Mouse (Mus musculus): ENCODE data around the gene Plcb4. TPM values are rescaled to one million over a fixed set of nuclear protein-coding genes. Genes with fewer than 3 reads are reported as not detected.
A peak's percentile ranks its signal among the peaks of the same experiment; 100 is the strongest.

Gene Plcb4
- polyA plus RNA-seq, 1 experiment, result 33.0 TPM

DNA sequence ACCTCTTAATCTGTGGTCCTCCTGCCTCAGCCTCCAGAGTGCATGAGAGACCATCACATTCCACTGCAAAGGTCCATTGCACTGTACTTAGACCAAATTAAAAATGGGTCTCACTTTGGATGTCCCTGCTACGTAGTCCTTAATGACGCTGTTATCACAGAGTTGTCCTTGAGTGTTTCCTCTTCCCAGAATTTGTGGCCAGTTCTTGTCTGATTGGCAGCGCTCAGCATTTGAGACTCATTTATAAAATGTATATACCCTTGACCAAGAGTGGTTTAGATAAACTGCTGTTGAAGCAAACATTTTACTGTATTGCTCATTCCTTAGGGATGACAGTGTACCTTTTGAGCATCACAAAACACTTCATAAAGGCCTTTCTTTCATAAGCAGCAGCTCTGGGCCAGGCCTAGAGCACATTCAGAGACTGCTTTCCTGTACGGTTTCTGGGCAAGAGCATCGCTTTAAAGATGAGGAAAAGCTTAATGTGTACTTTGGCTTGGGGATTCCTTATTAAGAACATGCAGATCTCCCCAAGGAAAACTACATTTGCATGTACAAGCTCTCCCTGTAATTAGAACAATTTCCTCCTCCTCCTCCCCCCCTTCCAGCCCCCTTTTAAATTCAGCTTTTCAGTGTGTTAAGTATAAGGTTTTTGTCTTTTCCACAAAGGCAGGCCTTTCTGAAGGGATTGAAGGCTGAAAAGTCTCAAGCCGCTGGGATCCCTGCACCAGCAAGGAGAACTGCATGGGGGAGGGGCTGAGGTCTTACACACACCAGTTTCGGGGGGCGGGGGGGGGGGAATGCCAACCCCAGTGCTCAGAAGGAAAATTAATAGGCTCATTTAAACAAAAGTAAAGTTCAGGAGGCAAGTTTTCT lies 52.5 kb downstream of the Plcb4 start:
- H3K4me3 ChIP-seq (ENCODE audit: insufficient read depth, low read length), result no peak overlapping the region
- TF ChIP-seq CTCF (IDR thresholded peaks at IDR 0.05; ENCODE audit: borderline replicate concordance, insufficient read depth, low read length) (no peak), POLR2A (IDR thresholded peaks at IDR 0.05; ENCODE audit: low read depth, low read length) (no peak)
- peak overlapping the region; percentile 62 for H3K27ac ChIP-seq (ENCODE audit: insufficient read depth, low read length)
- H3K4me1 ChIP-seq (ENCODE audit: control insufficient read depth, insufficient read depth, low read length), result peaks cover 9% of the 10 kb centered on the region

GRCm38 (mm10) chr2:135711925-135712288 lies 53.1 kb downstream of the Plcb4 start:
- H3K27ac ChIP-seq (ENCODE audit: insufficient read depth, low read length), result no peak overlapping the region
- peaks cover 9% of the 10 kb centered on the region for H3K4me1 ChIP-seq (ENCODE audit: control insufficient read depth, insufficient read depth, low read length)
- no peak overlapping the region for H3K4me3 ChIP-seq (ENCODE audit: insufficient read depth, low read length)
- TF ChIP-seq POLR2A (IDR thresholded peaks at IDR 0.05; ENCODE audit: low read depth, low read length) (no peak), CTCF (IDR thresholded peaks at IDR 0.05; ENCODE audit: borderline replicate concordance, insufficient read depth, low read length) (no peak)

GRCm38 (mm10) chr2:135712331-135712730 lies 53.5 kb downstream of the Plcb4 start:
- no peak for TF ChIP-seq POLR2A (IDR thresholded peaks at IDR 0.05; ENCODE audit: low read depth, low read length)
- no peak for TF ChIP-seq CTCF (IDR thresholded peaks at IDR 0.05; ENCODE audit: borderline replicate concordance, insufficient read depth, low read length)
- Histone ChIP-seq H3K27ac (ENCODE audit: insufficient read depth, low read length) (no peak overlapping the region), H3K4me3 (ENCODE audit: insufficient read depth, low read length) (no peak overlapping the region), H3K4me1 (ENCODE audit: control insufficient read depth, insufficient read depth, low read length) (peaks cover 9% of the 10 kb centered on the region)

- peaks cover 9% of the 10 kb centered on the region for H3K4me1 ChIP-seq (ENCODE audit: control insufficient read depth, insufficient read depth, low read length)
- no peak for TF ChIP-seq CTCF (IDR thresholded peaks at IDR 0.05; ENCODE audit: borderline replicate concordance, insufficient read depth, low read length)
- no peak for TF ChIP-seq POLR2A (IDR thresholded peaks at IDR 0.05; ENCODE audit: low read depth, low read length)
- H3K27ac ChIP-seq (ENCODE audit: insufficient read depth, low read length), result no peak overlapping the region
- no peak overlapping the region for H3K4me3 ChIP-seq (ENCODE audit: insufficient read depth, low read length)
Observed at GRCm38 (mm10) chr2:135712921-135713320, 54.1 kb downstream of the Plcb4 start.

DNA sequence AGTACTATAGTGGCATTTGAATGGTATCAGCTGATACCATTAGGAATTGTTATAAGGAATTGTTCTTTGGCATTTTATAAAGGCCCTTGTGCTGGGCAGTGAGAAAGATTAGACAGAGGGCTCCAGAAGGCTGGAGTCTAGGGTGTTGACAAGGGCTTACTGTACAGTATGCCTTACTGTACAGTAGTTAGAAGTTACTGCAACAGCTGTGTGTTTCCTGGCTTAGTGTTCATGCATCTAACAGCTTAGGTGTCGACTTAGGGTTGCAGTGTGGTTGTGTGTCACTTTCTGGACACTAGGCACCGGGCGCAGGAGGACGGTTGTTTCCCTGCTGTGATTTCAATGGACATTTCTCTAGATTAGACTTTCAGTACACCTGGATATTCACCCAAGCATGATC lies 57.4 kb downstream of the Plcb4 start:
- H3K4me3 ChIP-seq (ENCODE audit: insufficient read depth, low read length), result no peak overlapping the region
- no peak overlapping the region for H3K27ac ChIP-seq (ENCODE audit: insufficient read depth, low read length)
- no peak for TF ChIP-seq POLR2A (IDR thresholded peaks at IDR 0.05; ENCODE audit: low read depth, low read length)
- no peak for TF ChIP-seq CTCF (IDR thresholded peaks at IDR 0.05; ENCODE audit: borderline replicate concordance, insufficient read depth, low read length)
- H3K4me1 ChIP-seq (ENCODE audit: control insufficient read depth, insufficient read depth, low read length), result peaks cover 6% of the 10 kb centered on the region; the same call in 1 of the 2 replicates

GRCm38 (mm10) chr2:135717232-135718134 lies 58.7 kb downstream of the Plcb4 start:
- Histone ChIP-seq H3K27ac (ENCODE audit: insufficient read depth, low read length) (no peak overlapping the region), H3K4me3 (ENCODE audit: insufficient read depth, low read length) (no peak overlapping the region), H3K4me1 (ENCODE audit: control insufficient read depth, insufficient read depth, low read length) (0 out of 2 replicates have a peak, but pooled peaks cover 2% of the 10 kb centered on the region)
- TF ChIP-seq POLR2A (IDR thresholded peaks at IDR 0.05; ENCODE audit: low read depth, low read length), result no peak
- TF ChIP-seq CTCF (IDR thresholded peaks at IDR 0.05; ENCODE audit: borderline replicate concordance, insufficient read depth, low read length), result no peak

DNA sequence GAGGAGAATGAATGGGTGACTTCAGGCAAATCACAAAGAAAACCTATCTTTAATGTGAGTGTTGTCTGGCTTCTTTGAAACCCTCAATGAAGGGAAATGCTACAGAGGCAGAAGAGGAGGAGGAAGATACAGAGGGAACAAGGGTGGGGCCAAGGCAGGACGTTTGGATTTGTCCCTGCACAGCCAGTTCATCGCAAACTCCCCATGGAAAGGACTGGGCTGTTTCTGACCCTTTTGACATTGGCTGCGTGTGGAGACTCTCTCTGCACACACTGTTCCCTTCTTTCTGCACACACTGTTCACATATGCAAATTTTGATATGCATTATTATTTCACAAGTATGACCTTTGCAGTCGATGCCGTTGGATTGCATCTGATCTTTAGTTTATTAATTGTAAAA lies 63.3 kb downstream of the Plcb4 start:
- Histone ChIP-seq H3K4me1 (ENCODE audit: control insufficient read depth, insufficient read depth, low read length) (no peaks in the 10 kb centered on the region), H3K4me3 (ENCODE audit: insufficient read depth, low read length) (no peak overlapping the region), H3K27ac (ENCODE audit: insufficient read depth, low read length) (no peak overlapping the region)
- TF ChIP-seq CTCF (IDR thresholded peaks at IDR 0.05; ENCODE audit: borderline replicate concordance, insufficient read depth, low read length), result no peak
- TF ChIP-seq POLR2A (IDR thresholded peaks at IDR 0.05; ENCODE audit: low read depth, low read length), result no peak

DNA sequence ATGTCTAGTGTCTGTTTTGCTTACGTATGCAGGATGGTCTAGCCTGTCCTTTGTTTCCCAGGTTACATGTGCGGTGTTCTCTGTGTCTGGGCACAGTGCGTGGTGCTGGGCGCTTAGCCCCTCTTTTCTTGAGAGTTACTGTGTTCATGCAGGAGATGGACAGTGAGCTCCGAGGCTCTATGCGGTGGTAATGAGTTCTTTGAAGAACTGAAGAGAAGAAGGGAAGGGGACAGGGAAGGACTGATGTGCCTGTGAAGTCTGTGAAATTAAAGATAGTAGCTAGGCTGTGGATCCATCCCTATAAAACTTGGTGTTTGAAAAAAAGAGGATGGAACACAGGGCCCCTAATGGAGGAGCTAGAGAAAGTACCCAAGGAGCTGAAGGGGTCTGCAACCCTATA lies 64.6 kb downstream of the Plcb4 start:
- no peak overlapping the region for H3K4me3 ChIP-seq (ENCODE audit: insufficient read depth, low read length)

DNA sequence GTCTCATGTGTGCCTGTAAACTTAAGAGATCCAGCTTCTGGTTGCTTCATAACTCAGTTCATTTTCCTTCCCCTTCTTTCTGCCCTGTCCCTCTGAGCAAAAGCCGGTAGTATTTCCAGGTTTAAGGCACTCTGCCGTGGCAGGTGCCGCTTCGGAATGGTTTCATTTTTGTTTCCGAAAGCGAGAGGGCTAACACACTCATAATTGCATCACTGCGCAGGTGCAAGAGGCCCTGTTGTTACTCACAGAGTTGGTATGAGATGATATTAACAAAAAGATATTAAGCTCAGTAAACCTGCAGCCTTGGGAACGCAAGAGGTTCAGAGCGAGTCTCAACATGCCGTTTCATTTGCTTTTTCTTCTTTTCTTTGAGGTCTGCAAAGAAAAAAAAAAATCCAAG lies 65.7 kb downstream of the Plcb4 start:
- H3K4me3 ChIP-seq (ENCODE audit: insufficient read depth, low read length), result no peak overlapping the region
- TF ChIP-seq CTCF (IDR thresholded peaks at IDR 0.05; ENCODE audit: borderline replicate concordance, insufficient read depth, low read length) (no peak), POLR2A (IDR thresholded peaks at IDR 0.05; ENCODE audit: low read depth, low read length) (no peak)

More for the DNA sequence above, 64.6 kb downstream of the Plcb4 start:
- Histone ChIP-seq H3K27ac (ENCODE audit: insufficient read depth, low read length) (no peak overlapping the region), H3K4me1 (ENCODE audit: control insufficient read depth, insufficient read depth, low read length) (no peaks in the 10 kb centered on the region)
- TF ChIP-seq POLR2A (IDR thresholded peaks at IDR 0.05; ENCODE audit: low read depth, low read length), result no peak
- no peak for TF ChIP-seq CTCF (IDR thresholded peaks at IDR 0.05; ENCODE audit: borderline replicate concordance, insufficient read depth, low read length)

More for the DNA sequence above, 65.7 kb downstream of the Plcb4 start:
- Histone ChIP-seq H3K4me1 (ENCODE audit: control insufficient read depth, insufficient read depth, low read length) (no peaks in the 10 kb centered on the region), H3K27ac (ENCODE audit: insufficient read depth, low read length) (no peak overlapping the region)
